Mouse (Mus musculus) kidney, embryonic 16.5 days (tissue): ENCODE data around the gene Arih1. TPM values are rescaled to one million over a fixed set of nuclear protein-coding genes. Genes with fewer than 3 reads are reported as not detected.

Source experiments
- ATAC-seq: fragments of 200-750 bp; cut with Nextera tagmentation; 2 replicates; pipeline ENCODE4 v1.8.0; 2017; ENCODE audit warnings: moderate TSS enrichment; ENCODE audit not compliant: low FRiP score, low TSS enrichment
- H3K27ac ChIP-seq: fragments of 300-500 bp; sonication (generic); 2 replicates; pipeline ENCODE4 v1.5.1; 2014; ENCODE audit warnings: low read length
- H3K27me3 ChIP-seq: fragments of 300-500 bp; sonication (generic); 2 replicates; pipeline ENCODE4 v1.6.1; 2014; ENCODE audit warnings: low read length, control low read depth, mixed read lengths; ENCODE audit not compliant: insufficient read depth
- H3K36me3 ChIP-seq: fragments of 300-500 bp; sonication (generic); 2 replicates; pipeline ENCODE4 v1.6.1; 2014; ENCODE audit warnings: low read length, control low read depth, mixed read lengths; ENCODE audit not compliant: insufficient read depth
- H3K4me1 ChIP-seq: fragments of 300-500 bp; sonication (generic); 2 replicates; pipeline ENCODE4 v1.6.1; 2014; ENCODE audit warnings: low read length, control low read depth, mixed read lengths; ENCODE audit not compliant: insufficient read depth
- H3K4me2 ChIP-seq: fragments of 300-500 bp; sonication (generic); replicated peaks from 2 replicates; pipeline ENCODE4 v1.6.1; 2014; ENCODE audit warnings: low read depth, low read length
- H3K4me3 ChIP-seq: fragments of 300-500 bp; sonication (generic); 2 replicates; pipeline ENCODE4 v1.5.1; 2014; ENCODE audit warnings: mild to moderate bottlenecking, low read length
- H3K9ac ChIP-seq: fragments of 300-500 bp; sonication (generic); replicated peaks from 2 replicates; pipeline ENCODE4 v1.6.1; 2014; ENCODE audit warnings: low read length
- H3K9me3 ChIP-seq: fragments of 300-500 bp; sonication (generic); 2 replicates; pipeline ENCODE4 v1.6.1; 2016; ENCODE audit warnings: low read length, control low read depth
- WGBS: fragments of 180-500 bp; shearing (Covaris S2); extraction: QIAGEN DNeasy Blood & Tissue Kit; methylation state at CpG from one replicate; pipeline ENCODE4 v1.1.7; 2014; 5-methylcytosine and 5-hydroxymethylcytosine counted together
- polyA plus RNA-seq: library from polyadenylated mRNA; unstranded; fragments of >200 nt; fragmentation: Nextera tagmentation; extraction: Ambion mirVana; gene quantifications from 2 replicates; pipeline ENCODE4 v1.2.1, GENCODE M21; 2015

Arih1 gene
- polyA plus RNA-seq, 1 experiment from 2014 or later = 12.4 TPM

- WGBS = 51% methylated on average over 7 of the region's 7 CpGs
- H3K4me2 ChIP-seq = no peak overlapping the region
- no peak overlapping the region for H3K27ac ChIP-seq
- H3K27me3 ChIP-seq = no peaks in the 10 kb centered on the region
- H3K9ac ChIP-seq = no peak overlapping the region
- ATAC-seq = no peak; the same call in 1 of the 2 replicates
- H3K9me3 ChIP-seq = no peaks in the 10 kb centered on the region
- no peaks in the 10 kb centered on the region for H3K36me3 ChIP-seq
- H3K4me3 ChIP-seq = no peak overlapping the region
- H3K4me1 ChIP-seq = no peaks in the 10 kb centered on the region
Measured at GRCm38 (mm10) chr9:59517127-59517526, 30.7 kb upstream of the Arih1 start.

GRCm38 (mm10) chr9:59515069-59515468 is 28.7 kb upstream of the Arih1 start:
- Histone ChIP-seq H3K27me3 (no peaks in the 10 kb centered on the region), H3K9me3 (no peaks in the 10 kb centered on the region), H3K4me2 (no peak overlapping the region), H3K4me3 (no peak overlapping the region), H3K27ac (no peak overlapping the region), H3K4me1 (no peaks in the 10 kb centered on the region), H3K9ac (no peak overlapping the region), H3K36me3 (no peaks in the 10 kb centered on the region)
- no peak for ATAC-seq
- WGBS = 73% methylated on average over 3 of the region's 3 CpGs

- no peak overlapping the region for H3K27ac ChIP-seq
- no peak overlapping the region for H3K4me3 ChIP-seq
- WGBS = 42% methylated on average over 4 of the region's 4 CpGs
- H3K36me3 ChIP-seq = no peaks in the 10 kb centered on the region
- ATAC-seq = no peak
- no peaks in the 10 kb centered on the region for H3K4me1 ChIP-seq
- no peak overlapping the region for H3K4me2 ChIP-seq
- H3K9ac ChIP-seq = no peak overlapping the region
- no peaks in the 10 kb centered on the region for H3K9me3 ChIP-seq
- H3K27me3 ChIP-seq = no peaks in the 10 kb centered on the region
Measured at GRCm38 (mm10) chr9:59512381-59512780, 26.0 kb upstream of the Arih1 start.

- no peak overlapping the region for H3K4me2 ChIP-seq
- 47% methylated on average over 1 of the region's 1 CpGs for WGBS
Measured at GRCm38 (mm10) chr9:59508146-59508545, 21.7 kb upstream of the Arih1 start.

GRCm38 (mm10) chr9:59487331-59487730 is 913 bp upstream of the Arih1 start:
- Histone ChIP-seq H3K9me3 (no peaks in the 10 kb centered on the region), H3K27ac (peak overlapping the region; percentile 97), H3K4me2 (peak overlapping the region; percentile 66), H3K27me3 (no peaks in the 10 kb centered on the region), H3K4me1 (peaks cover 7% of the 10 kb centered on the region; the same call in 1 of the 2 replicates), H3K4me3 (peak overlapping the region; percentile 99), H3K36me3 (no peaks in the 10 kb centered on the region), H3K9ac (peak overlapping the region; percentile 97)
- ATAC-seq = no peak

More at GRCm38 (mm10) chr9:59508146-59508545, 21.7 kb upstream of the Arih1 start:
- no peak overlapping the region for H3K27ac ChIP-seq
- no peaks in the 10 kb centered on the region for H3K4me1 ChIP-seq
- H3K4me3 ChIP-seq = no peak overlapping the region
- no peak overlapping the region for H3K9ac ChIP-seq
- H3K27me3 ChIP-seq = no peaks in the 10 kb centered on the region
- H3K36me3 ChIP-seq = no peaks in the 10 kb centered on the region
- ATAC-seq = no peak
- H3K9me3 ChIP-seq = no peaks in the 10 kb centered on the region

GRCm38 (mm10) chr9:59486076-59486518 is 321 bp downstream of the Arih1 start:
- H3K9ac ChIP-seq = peak overlapping the region; percentile 97
- H3K4me3 ChIP-seq = peak overlapping the region; percentile 99
- H3K9me3 ChIP-seq = no peaks in the 10 kb centered on the region
- H3K27me3 ChIP-seq = no peaks in the 10 kb centered on the region
- H3K27ac ChIP-seq = peak overlapping the region; percentile 97
- H3K36me3 ChIP-seq = no peaks in the 10 kb centered on the region
- ATAC-seq = peak; percentile 76
- peaks cover 7% of the 10 kb centered on the region; the same call in 1 of the 2 replicates for H3K4me1 ChIP-seq
- WGBS = under 1% methylated on average over 44 of the region's 71 CpGs
- peak overlapping the region; percentile 94 for H3K4me2 ChIP-seq

GRCm38 (mm10) chr9:59485511-59486075 is 825 bp downstream of the Arih1 start:
- H3K9me3 ChIP-seq = no peaks in the 10 kb centered on the region
- H3K36me3 ChIP-seq = no peaks in the 10 kb centered on the region
- ATAC-seq = peak; percentile 67
- peaks cover 7% of the 10 kb centered on the region; the same call in 1 of the 2 replicates for H3K4me1 ChIP-seq
- under 1% methylated on average over 33 of the region's 34 CpGs for WGBS
- peak overlapping the region; percentile 99 for H3K4me3 ChIP-seq
- peak overlapping the region; percentile 97 for H3K9ac ChIP-seq
- peak overlapping the region; percentile 97 for H3K27ac ChIP-seq
- H3K4me2 ChIP-seq = peak overlapping the region; percentile 94
- no peaks in the 10 kb centered on the region for H3K27me3 ChIP-seq

- no peak for ATAC-seq
- no peaks in the 10 kb centered on the region for H3K36me3 ChIP-seq
- no peaks in the 10 kb centered on the region for H3K9me3 ChIP-seq
- 10% methylated on average over 7 of the region's 7 CpGs for WGBS
- H3K4me2 ChIP-seq = peak overlapping the region; percentile 94
- 0 out of 2 replicates have a peak overlapping the region, but pooled peaks have one; percentile 53 for H3K27ac ChIP-seq
- H3K4me3 ChIP-seq = peak overlapping the region; percentile 99
- H3K27me3 ChIP-seq = no peaks in the 10 kb centered on the region
- peak overlapping the region; percentile 97 for H3K9ac ChIP-seq
- peaks cover 7% of the 10 kb centered on the region; the same call in 1 of the 2 replicates for H3K4me1 ChIP-seq
Measured at GRCm38 (mm10) chr9:59484760-59485159, 1.7 kb downstream of the Arih1 start.

- 55% methylated on average over 1 of the region's 1 CpGs for WGBS
Measured at GRCm38 (mm10) chr9:59482419-59482818, 4.0 kb downstream of the Arih1 start.

GRCm38 (mm10) chr9:59476617-59477016 is 9.8 kb downstream of the Arih1 start:
- Histone ChIP-seq H3K36me3 (peaks cover 10% of the 10 kb centered on the region), H3K9me3 (no peaks in the 10 kb centered on the region), H3K4me2 (no peak overlapping the region), H3K4me1 (0 out of 2 replicates have a peak, but pooled peaks cover 3% of the 10 kb centered on the region), H3K9ac (no peak overlapping the region), H3K27ac (no peak overlapping the region), H3K27me3 (no peaks in the 10 kb centered on the region), H3K4me3 (no peak overlapping the region)
- 93% methylated on average over 2 of the region's 2 CpGs for WGBS
- no peak for ATAC-seq

More at GRCm38 (mm10) chr9:59482419-59482818, 4.0 kb downstream of the Arih1 start:
- peaks cover 10% of the 10 kb centered on the region; the same call in 1 of the 2 replicates for H3K4me1 ChIP-seq
- H3K4me2 ChIP-seq = no peak overlapping the region
- no peaks in the 10 kb centered on the region for H3K9me3 ChIP-seq
- H3K36me3 ChIP-seq = no peaks in the 10 kb centered on the region; the same call in 1 of the 2 replicates
- no peaks in the 10 kb centered on the region for H3K27me3 ChIP-seq
- no peak overlapping the region for H3K27ac ChIP-seq
- H3K4me3 ChIP-seq = no peak overlapping the region
- no peak for ATAC-seq
- no peak overlapping the region for H3K9ac ChIP-seq
